10 mouse cellular contexts compared by ENCODE assay signal in the genomic region with DNA sequence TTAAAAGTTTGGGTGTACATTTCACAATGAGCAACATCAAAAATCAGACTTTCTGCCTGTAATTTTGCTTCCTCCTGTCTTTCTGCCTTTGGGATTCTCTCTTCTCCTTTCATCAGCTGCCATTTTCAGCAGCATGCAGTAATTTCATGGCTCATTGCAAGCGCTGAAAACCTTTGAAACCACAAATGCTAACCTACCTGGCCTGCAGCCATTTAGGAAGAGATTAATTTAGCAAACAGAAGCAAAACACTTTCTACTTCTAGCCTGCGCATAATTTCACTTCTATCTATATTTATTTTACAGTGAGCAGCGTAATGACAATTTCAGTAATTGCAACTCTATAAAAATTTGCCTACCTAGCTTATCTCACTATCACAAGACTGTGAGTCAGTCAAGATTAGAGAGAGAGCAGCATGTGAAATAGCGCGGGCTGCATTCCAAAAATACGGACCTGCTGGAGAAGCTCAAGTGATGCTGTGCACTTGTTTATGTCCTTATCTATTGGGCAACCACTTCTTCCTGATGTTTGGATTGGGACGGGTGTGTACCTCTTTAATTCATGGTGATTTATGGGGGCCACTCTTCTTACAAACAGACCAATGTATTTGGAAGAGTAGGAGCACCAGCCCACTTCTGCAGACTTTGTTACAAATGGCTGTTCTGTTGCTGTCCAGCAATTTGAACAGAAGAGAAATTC.
DNase-seq lines count a peak whose midpoint lies in the region; ATAC-seq and TF ChIP-seq lines count a peak whose summit lies in the region.
"Had no signal": no experiment of that assay in that cellular context is flagged by ENCODE, and none has a peak within 500 bp of the region (broad histone marks: within the 10 kb centered on the region; RNA-seq: fewer than 3 reads in every experiment).

No protein-coding gene starts in this region.

- DNase-seq in forebrain, embryonic 14.5 days (ENCODE audit: low spot score): peak; percentile 64
- no peak for DNase-seq in forebrain, embryonic 11.5 days (ENCODE audit: low spot score)
- peak; percentile 6 for DNase-seq in retina, postnatal 1 day
- DNase-seq in retina, embryonic 14.5 days (ENCODE audit: low spot score): no peak
- DNase-seq in hindbrain, postnatal 0 days (ENCODE audit: low spot score): peak; percentile 67
- peak; percentile 23 for DNase-seq in stomach, postnatal 0 days (ENCODE audit: low spot score)
- DNase-seq in thymus, postnatal 14 days: no peak

- no peak overlapping the region for H3K27ac ChIP-seq in forebrain, embryonic 14.5 days (ENCODE audit: low read depth, low read length)
- H3K27ac ChIP-seq in forebrain, embryonic 11.5 days (ENCODE audit: low read depth, low read length): no peak overlapping the region
- H3K27ac ChIP-seq in hindbrain, postnatal 0 days: no peak overlapping the region
- H3K27ac ChIP-seq in stomach, postnatal 0 days (replicated peaks): no peak overlapping the region
- H3K27ac ChIP-seq: limb, embryonic 13.5 days had no signal

- 63% methylated on average over 7 of the region's 7 CpGs for WGBS in forebrain, embryonic 14.5 days
- 80% methylated on average over 7 of the region's 7 CpGs for WGBS in forebrain, embryonic 11.5 days
- WGBS in hindbrain, postnatal 0 days: 59% methylated on average over 7 of the region's 7 CpGs
- 22% methylated on average over 7 of the region's 7 CpGs for WGBS in stomach, postnatal 0 days

- no peak overlapping the region for H3K9ac ChIP-seq in forebrain, embryonic 14.5 days (ENCODE audit: low read length)
- no peak overlapping the region for H3K9ac ChIP-seq in forebrain, embryonic 11.5 days (ENCODE audit: low read length)
- no peak overlapping the region for H3K9ac ChIP-seq in hindbrain, postnatal 0 days (replicated peaks; ENCODE audit: low read length)
- H3K9ac ChIP-seq in stomach, postnatal 0 days (ENCODE audit: low read length): no peak overlapping the region
- H3K9ac ChIP-seq: limb, embryonic 13.5 days had no signal

- no peaks in the 10 kb centered on the region for H3K36me3 ChIP-seq in forebrain, embryonic 14.5 days (ENCODE audit: control insufficient read depth, insufficient read depth, low read length)
- no peaks in the 10 kb centered on the region for H3K36me3 ChIP-seq in forebrain, embryonic 11.5 days (ENCODE audit: control insufficient read depth, insufficient read depth, low read length)
- H3K36me3 ChIP-seq in hindbrain, postnatal 0 days (ENCODE audit: insufficient read depth, low read length): no peaks in the 10 kb centered on the region
- no peaks in the 10 kb centered on the region for H3K36me3 ChIP-seq in stomach, postnatal 0 days (ENCODE audit: control insufficient read depth, insufficient read depth, low read length)
- H3K36me3 ChIP-seq: limb, embryonic 13.5 days had no signal

- no peak overlapping the region for H3K4me2 ChIP-seq in forebrain, embryonic 14.5 days (ENCODE audit: low read length)
- H3K4me2 ChIP-seq in forebrain, embryonic 11.5 days (ENCODE audit: low read depth, low read length, severe bottlenecking): no peak overlapping the region
- no peak overlapping the region for H3K4me2 ChIP-seq in hindbrain, postnatal 0 days (ENCODE audit: low read depth, low read length)
- H3K4me2 ChIP-seq in stomach, postnatal 0 days (replicated peaks; ENCODE audit: low read depth): no peak overlapping the region
- H3K4me2 ChIP-seq: limb, embryonic 13.5 days had no signal

- H3K4me3 ChIP-seq in forebrain, embryonic 14.5 days (ENCODE audit: low read depth, low read length): no peak overlapping the region
- no peak overlapping the region for H3K4me3 ChIP-seq in forebrain, embryonic 11.5 days (ENCODE audit: low read depth, low read length)
- no peak overlapping the region for H3K4me3 ChIP-seq in hindbrain, postnatal 0 days (ENCODE audit: low read length)
- H3K4me3 ChIP-seq in stomach, postnatal 0 days (ENCODE audit: low read depth, low read length): no peak overlapping the region
- H3K4me3 ChIP-seq: limb, embryonic 13.5 days had no signal

- no peaks in the 10 kb centered on the region for H3K27me3 ChIP-seq in forebrain, embryonic 14.5 days (replicated peaks; ENCODE audit: control insufficient read depth, insufficient read depth, low read length)
- no peaks in the 10 kb centered on the region for H3K27me3 ChIP-seq in forebrain, embryonic 11.5 days (ENCODE audit: control insufficient read depth, insufficient read depth, low read length)
- H3K27me3 ChIP-seq in hindbrain, postnatal 0 days (ENCODE audit: insufficient read depth, low read length): no peaks in the 10 kb centered on the region
- H3K27me3 ChIP-seq in stomach, postnatal 0 days (ENCODE audit: control insufficient read depth, insufficient read depth, low read length): no peaks in the 10 kb centered on the region
- H3K27me3 ChIP-seq: CH12.LX; limb, embryonic 13.5 days had no signal

- no peak for ATAC-seq in forebrain, embryonic 14.5 days
- no peak for ATAC-seq in forebrain, embryonic 11.5 days (replicated peaks; ENCODE audit: low FRiP score)
- peak; percentile 59; the same call in 1 of the 2 replicates for ATAC-seq in hindbrain, postnatal 0 days
- ATAC-seq in stomach, postnatal 0 days (ENCODE audit: low FRiP score, low TSS enrichment): no peak
- no peak for ATAC-seq in megakaryocyte progenitor cell, adult 5-6 weeks (replicated peaks; ENCODE audit: poor library complexity)

- peaks cover 5% of the 10 kb centered on the region; the same call in 1 of the 2 replicates for H3K4me1 ChIP-seq in forebrain, embryonic 14.5 days (ENCODE audit: control insufficient read depth, insufficient read depth, low read length)
- H3K4me1 ChIP-seq in forebrain, embryonic 11.5 days (replicated peaks; ENCODE audit: control insufficient read depth, insufficient read depth, low read length): no peaks in the 10 kb centered on the region
- no peaks in the 10 kb centered on the region for H3K4me1 ChIP-seq in hindbrain, postnatal 0 days (ENCODE audit: insufficient read depth, low read length)
- no peaks in the 10 kb centered on the region for H3K4me1 ChIP-seq in stomach, postnatal 0 days (replicated peaks; ENCODE audit: control insufficient read depth, insufficient read depth)
- H3K4me1 ChIP-seq: limb, embryonic 13.5 days had no signal

- no peak for TF ChIP-seq EP300 in stomach, postnatal 0 days (optimal IDR thresholded peaks at IDR 0.05)

- no peak for TF ChIP-seq CTCF in hindbrain, postnatal 0 days (IDR thresholded peaks at IDR 0.05; ENCODE audit: low read depth)
- TF ChIP-seq CTCF in stomach, postnatal 0 days (IDR thresholded peaks at IDR 0.05; ENCODE audit: low read depth): no peak

- no peaks in the 10 kb centered on the region for H3K9me3 ChIP-seq in forebrain, embryonic 14.5 days (replicated peaks; ENCODE audit: control insufficient read depth, low read length)
- H3K9me3 ChIP-seq in forebrain, embryonic 11.5 days (ENCODE audit: control insufficient read depth, low read length): no peaks in the 10 kb centered on the region
- H3K9me3 ChIP-seq in hindbrain, postnatal 0 days (ENCODE audit: low read length): no peaks in the 10 kb centered on the region
- H3K9me3 ChIP-seq in stomach, postnatal 0 days (ENCODE audit: control insufficient read depth, low read length): no peaks in the 10 kb centered on the region
- H3K9me3 ChIP-seq: limb, embryonic 13.5 days had no signal

Comparison
In these comparisons a context has a peak if more than half of its experiments do, and no peak if none do; other contexts are left out.
1. DNase-seq: peak in forebrain, embryonic 14.5 days (single experiment), retina, postnatal 1 day (single experiment), hindbrain, postnatal 0 days (single experiment) and stomach, postnatal 0 days (single experiment); none in forebrain, embryonic 11.5 days (single experiment), retina, embryonic 14.5 days (single experiment) and thymus, postnatal 14 days (single experiment).